Mouse (Mus musculus): ENCODE results near the gene Dusp5.
"Not testable (repeated sequence)": the region's sequence is repeated elsewhere in the genome, so short reads cannot be mapped to it uniquely, and the experiment has no call there.

Dusp5 gene

GRCm38 (mm10) chr19:53528752-53529454 is at the start of gene Dusp5:
Dusp5 (plus strand) TSS chr19:53529109.
- DNase-seq (ENCODE audit: extremely low spot score, low spot score), result peak; percentile 97

- no peak for DNase-seq (ENCODE audit: extremely low spot score, low spot score)
Measured at GRCm38 (mm10) chr19:53479590-53479989, 49.3 kb upstream of the Dusp5 start.

- no peak for DNase-seq (ENCODE audit: extremely low spot score, low spot score)
Measured at GRCm38 (mm10) chr19:53482093-53482492, 46.8 kb upstream of the Dusp5 start.

- DNase-seq (ENCODE audit: extremely low spot score, low spot score), result no peak
Measured at GRCm38 (mm10) chr19:53482527-53482926, 46.4 kb upstream of the Dusp5 start.

GRCm38 (mm10) chr19:53483984-53484383 is 44.9 kb upstream of the Dusp5 start:
- no peak for DNase-seq (ENCODE audit: extremely low spot score, low spot score)

GRCm38 (mm10) chr19:53484918-53485317 is 44.0 kb upstream of the Dusp5 start:
- DNase-seq (ENCODE audit: extremely low spot score, low spot score), result no peak

- no peak for DNase-seq (ENCODE audit: extremely low spot score, low spot score)
Measured at GRCm38 (mm10) chr19:53489187-53489586, 39.7 kb upstream of the Dusp5 start.

GRCm38 (mm10) chr19:53489910-53490309 is 39.0 kb upstream of the Dusp5 start:
- no peak for DNase-seq (ENCODE audit: extremely low spot score, low spot score)

- DNase-seq (ENCODE audit: extremely low spot score, low spot score), result no peak
Measured at GRCm38 (mm10) chr19:53490898-53491297, 38.0 kb upstream of the Dusp5 start.

- no peak for DNase-seq (ENCODE audit: extremely low spot score, low spot score)
Measured at GRCm38 (mm10) chr19:53492528-53492927, 36.4 kb upstream of the Dusp5 start.

- DNase-seq (ENCODE audit: extremely low spot score, low spot score), result no peak
Measured at GRCm38 (mm10) chr19:53493866-53494265, 35.0 kb upstream of the Dusp5 start.

- no peak for DNase-seq (ENCODE audit: extremely low spot score, low spot score)
Measured at GRCm38 (mm10) chr19:53497910-53498309, 31.0 kb upstream of the Dusp5 start.

- no peak for DNase-seq (ENCODE audit: extremely low spot score, low spot score)
Measured at GRCm38 (mm10) chr19:53499049-53499448, 29.9 kb upstream of the Dusp5 start.

- DNase-seq (ENCODE audit: extremely low spot score, low spot score), result no peak
Measured at GRCm38 (mm10) chr19:53499451-53499940, 29.4 kb upstream of the Dusp5 start.

- DNase-seq (ENCODE audit: extremely low spot score, low spot score), result no peak
Measured at GRCm38 (mm10) chr19:53500298-53501006, 28.5 kb upstream of the Dusp5 start.

GRCm38 (mm10) chr19:53501239-53501638 is 27.7 kb upstream of the Dusp5 start:
- not testable (repeated sequence) for DNase-seq (ENCODE audit: extremely low spot score, low spot score)

- no peak for DNase-seq (ENCODE audit: extremely low spot score, low spot score)
Measured at GRCm38 (mm10) chr19:53501765-53502164, 27.1 kb upstream of the Dusp5 start.

- DNase-seq (ENCODE audit: extremely low spot score, low spot score), result no peak
Measured at GRCm38 (mm10) chr19:53502891-53503371, 26.0 kb upstream of the Dusp5 start.

- DNase-seq (ENCODE audit: extremely low spot score, low spot score), result no peak
Measured at GRCm38 (mm10) chr19:53504181-53504580, 24.7 kb upstream of the Dusp5 start.

- DNase-seq (ENCODE audit: extremely low spot score, low spot score), result no peak
Measured at GRCm38 (mm10) chr19:53505728-53506127, 23.2 kb upstream of the Dusp5 start.

- no peak for DNase-seq (ENCODE audit: extremely low spot score, low spot score)
Measured at GRCm38 (mm10) chr19:53507497-53507896, 21.4 kb upstream of the Dusp5 start.

- DNase-seq (ENCODE audit: extremely low spot score, low spot score), result no peak
Measured at GRCm38 (mm10) chr19:53511244-53511934, 17.5 kb upstream of the Dusp5 start.

All from neural tube, embryonic 10.5 days (tissue).